Mouse (Mus musculus) retina, postnatal 7 days (tissue): ENCODE measurements at regions not wholly inside any gene's neighbourhood (a gene's known extent, or its start where the extent isn't known, plus 50 kb on each side); places are given as distances from the start of the nearest gene placed in this dataset.
A peak's percentile ranks its signal among the peaks of the same experiment; 100 is the strongest.
"Not testable (repeated sequence)": the region's sequence is repeated elsewhere in the genome, so short reads cannot be mapped to it uniquely, and the experiment has no call there.

Experiments used
- DNase-seq: peaks from one replicate; pipeline ENCODE4 v3.0.0-alpha.2; 2012; ENCODE audit warnings: low read depth, low spot score

- DNase-seq, result no peak
Measured at GRCm38 (mm10) chr3:56981305-56981660, 320.5 kb downstream of the Tm4sf1 start.

- no peak for DNase-seq
Measured at GRCm38 (mm10) chr3:56980593-56981304, 321.0 kb downstream of the Tm4sf1 start.

- no peak for DNase-seq
Measured at GRCm38 (mm10) chr3:56966008-56966407, 335.8 kb downstream of the Tm4sf1 start.

GRCm38 (mm10) chr3:56965444-56965843 is 336.3 kb downstream of the Tm4sf1 start:
- DNase-seq, result no peak

- no peak for DNase-seq
Measured at GRCm38 (mm10) chr3:56964156-56964555, 337.6 kb downstream of the Tm4sf1 start.

- DNase-seq, result no peak
Measured at GRCm38 (mm10) chr3:56963251-56963650, 338.5 kb downstream of the Tm4sf1 start.

GRCm38 (mm10) chr3:56962248-56963013 is 339.4 kb downstream of the Tm4sf1 start:
- DNase-seq, result peak; percentile 14

- no peak for DNase-seq
Measured at GRCm38 (mm10) chr3:56956978-56957377, 344.8 kb downstream of the Tm4sf1 start.

GRCm38 (mm10) chr3:56955799-56956121 is 346.0 kb downstream of the Tm4sf1 start:
- DNase-seq, result no peak

GRCm38 (mm10) chr3:56955098-56955798 is 346.5 kb downstream of the Tm4sf1 start:
- no peak for DNase-seq

- DNase-seq, result not testable (repeated sequence)
Measured at GRCm38 (mm10) chr3:56942557-56942956, 359.2 kb downstream of the Tm4sf1 start.

- not testable (repeated sequence) for DNase-seq
Measured at GRCm38 (mm10) chr3:56928940-56929339, 372.8 kb downstream of the Tm4sf1 start.

GRCm38 (mm10) chr3:56898491-56898890 is 403.3 kb downstream of the Tm4sf1 start:
- no peak for DNase-seq

GRCm38 (mm10) chr3:56877062-56877461 is 424.7 kb downstream of the Tm4sf1 start:
- DNase-seq, result no peak

GRCm38 (mm10) chr3:56863591-56863990 is 438.2 kb downstream of the Tm4sf1 start:
- no peak for DNase-seq

GRCm38 (mm10) chr3:56859841-56860240 is 441.9 kb downstream of the Tm4sf1 start:
- no peak for DNase-seq

GRCm38 (mm10) chr3:56845462-56845770 is 456.4 kb downstream of the Tm4sf1 start:
- DNase-seq, result no peak

- no peak for DNase-seq
Measured at GRCm38 (mm10) chr3:56844681-56845461, 456.9 kb downstream of the Tm4sf1 start.

GRCm38 (mm10) chr3:56837176-56837575 is 464.6 kb downstream of the Tm4sf1 start:
- no peak for DNase-seq

- no peak for DNase-seq
Measured at GRCm38 (mm10) chr3:56830315-56831097, 471.3 kb downstream of the Tm4sf1 start.

- DNase-seq, result no peak
Measured at GRCm38 (mm10) chr3:56824157-56824556, 477.6 kb downstream of the Tm4sf1 start.
